Mouse (Mus musculus) heart, postnatal 14 days (tissue): ENCODE measurements around the gene Sec11a. TPM values are rescaled to one million over a fixed set of nuclear protein-coding genes. Genes with fewer than 3 reads are reported as not detected.
A peak's percentile ranks its signal among the peaks of the same experiment; 100 is the strongest.

Experiments
- DNase-seq, 2 experiments: peaks; one replicate each; pipeline ENCODE4 v3.0.0; 2021 to 2022
- intact Hi-C: fragments of 180-260 bp; cut with DNase I; formaldehyde crosslinking; loops from one replicate; pipeline ENCODE4 v1.15.1; 2025
- total RNA-seq, 2 experiments: library from RNA; stranded (reverse); gene quantifications; 2 replicates each; pipeline ENCODE4 v1.2.3; 2021

Sec11a gene
- total RNA-seq, 2 experiments from 2014 or later, result 50.2 to 61.5 TPM

GRCm38 (mm10) chr7:80866514-80867147 is 80.9 kb downstream of the Sec11a start:
- intact Hi-C loops, result no loop called here

GRCm38 (mm10) chr7:80865521-80865920 is 82.1 kb downstream of the Sec11a start:
- intact Hi-C loops, result no loop called here

More at GRCm38 (mm10) chr7:80866514-80867147, 80.9 kb downstream of the Sec11a start:
- DNase-seq, result no peak

GRCm38 (mm10) chr7:80864831-80865230 is 82.7 kb downstream of the Sec11a start:
- no peak for DNase-seq
- intact Hi-C loops, result loop anchor here (5.0 kb wide), 1 partner anchor 127 kb away; the partner anchor contains the start of gene Zfp592

More at GRCm38 (mm10) chr7:80865521-80865920, 82.1 kb downstream of the Sec11a start:
- no peak for DNase-seq

DNA sequence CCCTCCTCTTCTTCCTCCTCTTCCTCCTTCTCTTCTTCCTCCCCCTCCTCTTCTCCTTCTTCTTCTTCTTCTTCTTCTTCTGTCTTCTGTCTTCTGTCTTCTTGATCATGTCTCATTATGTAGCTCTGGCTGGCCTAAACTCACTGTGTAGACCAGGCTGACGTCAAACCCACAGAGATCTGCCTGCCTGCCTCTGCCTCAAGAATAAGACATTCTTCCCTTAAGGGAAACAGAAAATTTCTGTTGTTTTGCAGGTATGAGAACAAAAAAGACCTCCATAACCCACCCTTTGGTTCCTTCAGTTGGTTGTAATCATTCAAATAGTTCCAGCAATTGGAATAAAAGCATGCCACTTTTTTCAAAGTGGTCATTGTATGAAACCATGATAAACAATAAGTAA is 83.4 kb downstream of the Sec11a start:
- intact Hi-C loops, result loop anchor here (5.0 kb wide), 1 partner anchor 128 kb away; the partner anchor contains the start of gene Zfp592
- no peak for DNase-seq

- intact Hi-C loops, result loop anchor here (5.0 kb wide), 1 partner anchor 129 kb away; the partner anchor contains the start of gene Zfp592
- no peak for DNase-seq
Measured at GRCm38 (mm10) chr7:80863520-80863919, 84.1 kb downstream of the Sec11a start.

DNA sequence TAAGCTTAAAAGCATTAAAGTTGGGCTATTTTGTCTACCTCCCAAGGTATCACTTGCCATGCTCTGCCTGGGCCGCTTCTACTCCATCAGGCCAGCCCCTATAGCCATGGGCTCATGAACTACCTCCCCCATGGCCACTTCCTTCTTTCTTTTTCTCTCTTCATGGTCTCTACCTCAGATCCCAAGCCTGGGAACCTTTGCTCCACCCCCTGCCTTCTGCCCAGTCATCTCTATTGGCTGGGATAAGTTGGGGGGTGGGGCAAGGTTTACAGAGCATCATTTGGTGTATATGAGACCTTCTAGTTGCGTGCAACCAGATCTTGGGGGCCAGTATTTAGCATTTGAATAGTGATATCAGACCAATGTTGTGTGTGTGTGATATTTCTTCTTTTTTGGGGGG is 85.1 kb downstream of the Sec11a start:
- intact Hi-C loops, result loop anchor here (5.0 kb wide), 1 partner anchor 130 kb away; the partner anchor contains the start of gene Zfp592
- DNase-seq, result no peak

- intact Hi-C loops, result loop anchor here (5.0 kb wide), 1 partner anchor 131 kb away; the partner anchor contains the start of gene Zfp592
- DNase-seq, result peak; percentile 86 to 89
Measured at GRCm38 (mm10) chr7:80860729-80861274, 86.8 kb downstream of the Sec11a start, which contains the start of gene Zscan2. Gene Zscan2 (plus strand): TSS chr7:80860920.

DNA sequence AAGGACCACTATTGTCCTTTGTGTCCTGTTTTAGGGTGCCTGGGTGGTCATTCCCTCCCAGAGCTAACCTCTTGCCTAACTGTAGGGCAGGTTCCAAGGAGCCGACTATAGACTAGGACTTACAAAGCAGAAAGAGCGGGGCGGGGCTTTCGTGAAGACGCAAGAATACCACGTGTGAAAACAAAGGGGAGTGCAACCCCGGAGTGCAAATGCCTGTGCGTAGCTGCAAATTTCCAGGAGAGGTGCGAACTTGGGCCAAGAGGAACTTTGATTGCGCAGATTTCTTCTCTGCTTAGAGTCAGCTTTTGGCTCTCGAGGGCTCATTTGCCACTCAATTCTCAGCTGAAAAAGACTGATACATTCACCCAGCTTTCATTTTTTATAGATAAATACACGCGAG is 87.4 kb downstream of the Sec11a start:
- DNase-seq, result peak; percentile 42 to 57
- intact Hi-C loops, result loop anchor here (5.0 kb wide), 1 partner anchor 132 kb away; the partner anchor contains the start of gene Zfp592

GRCm38 (mm10) chr7:80857181-80857580 is 90.4 kb downstream of the Sec11a start:
- peak; percentile 79 to 86 for DNase-seq
- intact Hi-C loops, result loop anchor here (1.0 to 5.0 kb wide), 2 partner anchors 298 to 485 kb away; no protein-coding TSS in a partner anchor

DNA sequence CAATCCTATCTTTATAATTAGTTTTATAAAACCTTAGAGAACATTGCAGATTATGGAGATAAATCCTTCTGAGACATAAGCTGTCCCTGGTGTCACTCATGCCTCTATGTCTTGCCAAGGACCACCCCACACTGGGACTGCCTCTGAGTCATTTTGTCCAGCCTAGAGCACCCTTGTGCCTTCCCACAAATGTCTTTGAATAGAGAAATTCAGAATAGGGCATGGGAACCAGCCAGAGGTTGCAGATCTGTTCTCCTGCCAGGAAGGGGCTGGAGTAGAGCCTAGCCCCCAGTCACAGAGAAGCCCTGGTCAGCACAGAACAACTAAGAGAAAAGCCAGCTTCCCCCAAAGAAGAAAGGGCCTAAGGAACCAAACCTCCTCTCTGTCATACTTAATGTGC is 92.3 kb downstream of the Sec11a start:
- DNase-seq, result no peak
- intact Hi-C loops, result loop anchor here (5.0 kb wide), 1 partner anchor 487 kb away; no protein-coding TSS in a partner anchor

Other genes starting within 250 kb of the Sec11a start
- 10 to 100 TPM; 60.2 to 61.0 TPM for gene Iqgap1, start 121.8 kb downstream of the Sec11a start, total RNA-seq
- gene Zscan2, start 86.9 kb downstream of the Sec11a start, total RNA-seq, result 1 to 10 TPM; 5.2 to 7.0 TPM
- 1 to 10 TPM; 6.3 to 7.6 TPM for gene Wdr73, start 46.5 kb downstream of the Sec11a start, total RNA-seq
- gene Nmb, start 42.7 kb downstream of the Sec11a start, total RNA-seq, result 1 to 10 TPM; 5.8 to 8.2 TPM
- 10 to 100 TPM; 21.5 to 22.1 TPM for gene Zfp592, start 45.9 kb upstream of the Sec11a start, total RNA-seq
- 10 to 100 TPM; 81.4 to 86.0 TPM for gene Alpk3, start 109.8 kb upstream of the Sec11a start, total RNA-seq
- under 1 TPM; 0.33 to 0.34 TPM for gene Slc28a1, start 167.0 kb upstream of the Sec11a start, total RNA-seq